Mouse (Mus musculus) embryonic facial prominence, embryonic 10.5 days (tissue): ENCODE results near the gene D430042O09Rik. TPM values are rescaled to one million over a fixed set of nuclear protein-coding genes. Genes with fewer than 3 reads are reported as not detected.

Experiments
- DNase-seq: peaks from one replicate; pipeline ENCODE4 v3.0.0-alpha.2; 2017; ENCODE audit warnings: low spot score
- H3K27ac ChIP-seq: fragments of 300-500 bp; sonication (generic); replicated peaks from 2 replicates; pipeline ENCODE4 v1.5.1; 2016; ENCODE audit warnings: mild to moderate bottlenecking
- H3K27me3 ChIP-seq: fragments of 300-500 bp; sonication (generic); replicated peaks from 2 replicates; pipeline ENCODE4 v1.6.1; 2016; ENCODE audit warnings: low read depth, mild to moderate bottlenecking; ENCODE audit not compliant: poor library complexity, severe bottlenecking
- H3K36me3 ChIP-seq: fragments of 300-500 bp; sonication (generic); replicated peaks from 2 replicates; pipeline ENCODE4 v1.6.1; 2016; ENCODE audit warnings: mild to moderate bottlenecking, moderate library complexity
- H3K4me1 ChIP-seq: fragments of 300-500 bp; sonication (generic); 2 replicates; pipeline ENCODE4 v1.6.1; 2016
- H3K4me3 ChIP-seq: fragments of 300-500 bp; sonication (generic); 2 replicates; pipeline ENCODE4 v1.5.1; 2016; ENCODE audit warnings: mild to moderate bottlenecking, moderate library complexity
- H3K9me3 ChIP-seq: fragments of 300-500 bp; sonication (generic); 2 replicates; pipeline ENCODE4 v1.6.1; 2016; ENCODE audit warnings: mild to moderate bottlenecking
- WGBS: fragments of 180-500 bp; shearing (Covaris S2); methylation state at CpG from one replicate; pipeline ENCODE4 v1.1.7; 2016; 5-methylcytosine and 5-hydroxymethylcytosine counted together
- polyA plus RNA-seq: library from polyadenylated mRNA; unstranded; fragments of >200 nt; fragmentation: Nextera tagmentation; extraction: Ambion mirVana; gene quantifications from 2 replicates; pipeline ENCODE4 v1.2.1, GENCODE M21; 2016

The D430042O09Rik gene
- polyA plus RNA-seq, 1 experiment from 2014 or later: 8.9 TPM

- DNase-seq: peak; percentile 64
- H3K9me3 ChIP-seq: no peaks in the 10 kb centered on the region
- no peak overlapping the region for H3K27ac ChIP-seq
- H3K27me3 ChIP-seq: peaks cover 10% of the 10 kb centered on the region; the same call in 1 of the 2 replicates
- WGBS: 73% methylated on average over 9 of the region's 9 CpGs
- H3K36me3 ChIP-seq: peaks cover 23% of the 10 kb centered on the region
- no peak overlapping the region for H3K4me3 ChIP-seq
- peaks cover 22% of the 10 kb centered on the region for H3K4me1 ChIP-seq
Measured at GRCm38 (mm10) chr7:125766976-125767831, 59.5 kb downstream of the D430042O09Rik start.

GRCm38 (mm10) chr7:125772961-125773571 is 65.4 kb downstream of the D430042O09Rik start:
- Histone ChIP-seq H3K4me1 (peaks cover 3% of the 10 kb centered on the region; the same call in 1 of the 2 replicates), H3K9me3 (no peaks in the 10 kb centered on the region), H3K27me3 (no peaks in the 10 kb centered on the region), H3K27ac (no peak overlapping the region; the same call in 1 of the 2 replicates), H3K4me3 (no peak overlapping the region), H3K36me3 (peaks cover 41% of the 10 kb centered on the region)
- 85% methylated on average over 13 of the region's 13 CpGs for WGBS
- DNase-seq: no peak

GRCm38 (mm10) chr7:125783206-125783605 is 75.5 kb downstream of the D430042O09Rik start:
- WGBS: 74% methylated on average over 1 of the region's 1 CpGs
- DNase-seq: no peak

GRCm38 (mm10) chr7:125786105-125786504 is 78.4 kb downstream of the D430042O09Rik start:
- no peak overlapping the region for H3K4me3 ChIP-seq
- no peaks in the 10 kb centered on the region for H3K9me3 ChIP-seq
- peaks cover 3% of the 10 kb centered on the region; the same call in 1 of the 2 replicates for H3K36me3 ChIP-seq
- WGBS: 82% methylated on average over 5 of the region's 5 CpGs
- no peak for DNase-seq
- H3K4me1 ChIP-seq: peaks cover 10% of the 10 kb centered on the region
- H3K27ac ChIP-seq: no peak overlapping the region
- no peaks in the 10 kb centered on the region for H3K27me3 ChIP-seq

More at GRCm38 (mm10) chr7:125783206-125783605, 75.5 kb downstream of the D430042O09Rik start:
- Histone ChIP-seq H3K4me3 (no peak overlapping the region), H3K36me3 (peaks cover 3% of the 10 kb centered on the region; the same call in 1 of the 2 replicates), H3K4me1 (peaks cover 6% of the 10 kb centered on the region; the same call in 1 of the 2 replicates), H3K9me3 (no peaks in the 10 kb centered on the region), H3K27me3 (no peaks in the 10 kb centered on the region), H3K27ac (no peak overlapping the region)

- peaks cover 10% of the 10 kb centered on the region for H3K4me1 ChIP-seq
- H3K27ac ChIP-seq: no peak overlapping the region
- H3K4me3 ChIP-seq: no peak overlapping the region
- H3K36me3 ChIP-seq: peaks cover 3% of the 10 kb centered on the region; the same call in 1 of the 2 replicates
- no peaks in the 10 kb centered on the region for H3K27me3 ChIP-seq
- 72% methylated on average over 7 of the region's 7 CpGs for WGBS
- DNase-seq: no peak
- H3K9me3 ChIP-seq: no peaks in the 10 kb centered on the region
Measured at GRCm38 (mm10) chr7:125787046-125787445, 79.4 kb downstream of the D430042O09Rik start.

GRCm38 (mm10) chr7:125790039-125790438 is 82.4 kb downstream of the D430042O09Rik start:
- H3K27ac ChIP-seq: no peak overlapping the region
- WGBS: 74% methylated on average over 8 of the region's 8 CpGs

GRCm38 (mm10) chr7:125806571-125806970 is 98.9 kb downstream of the D430042O09Rik start:
- DNase-seq: no peak
- Histone ChIP-seq H3K27ac (no peak overlapping the region), H3K4me3 (no peak overlapping the region), H3K9me3 (no peaks in the 10 kb centered on the region), H3K27me3 (no peaks in the 10 kb centered on the region), H3K36me3 (no peaks in the 10 kb centered on the region), H3K4me1 (no peaks in the 10 kb centered on the region)
- WGBS: 81% methylated on average over 1 of the region's 1 CpGs

More at GRCm38 (mm10) chr7:125790039-125790438, 82.4 kb downstream of the D430042O09Rik start:
- no peaks in the 10 kb centered on the region for H3K27me3 ChIP-seq
- DNase-seq: no peak
- no peaks in the 10 kb centered on the region for H3K36me3 ChIP-seq
- peaks cover 10% of the 10 kb centered on the region for H3K4me1 ChIP-seq
- no peaks in the 10 kb centered on the region for H3K9me3 ChIP-seq
- no peak overlapping the region for H3K4me3 ChIP-seq

- Histone ChIP-seq H3K4me1 (no peaks in the 10 kb centered on the region), H3K27me3 (no peaks in the 10 kb centered on the region), H3K27ac (no peak overlapping the region), H3K36me3 (peaks cover 6% of the 10 kb centered on the region; the same call in 1 of the 2 replicates), H3K9me3 (no peaks in the 10 kb centered on the region), H3K4me3 (no peak overlapping the region)
- DNase-seq: no peak
- WGBS: 93% methylated on average over 3 of the region's 3 CpGs
Measured at GRCm38 (mm10) chr7:125808210-125808609, 100.5 kb downstream of the D430042O09Rik start.

- peaks cover 5% of the 10 kb centered on the region for H3K4me1 ChIP-seq
- H3K27me3 ChIP-seq: peaks cover 4% of the 10 kb centered on the region; the same call in 1 of the 2 replicates
- H3K4me3 ChIP-seq: no peak overlapping the region
- no peaks in the 10 kb centered on the region for H3K9me3 ChIP-seq
- H3K27ac ChIP-seq: no peak overlapping the region
- 96% methylated on average over 8 of the region's 8 CpGs for WGBS
- peaks cover 30% of the 10 kb centered on the region; the same call in 1 of the 2 replicates for H3K36me3 ChIP-seq
- no peak for DNase-seq
Measured at GRCm38 (mm10) chr7:125812721-125813120, 105.0 kb downstream of the D430042O09Rik start.

- Histone ChIP-seq H3K4me1 (peaks cover 14% of the 10 kb centered on the region), H3K27me3 (peaks cover 4% of the 10 kb centered on the region; the same call in 1 of the 2 replicates), H3K27ac (no peak overlapping the region), H3K4me3 (no peak overlapping the region), H3K36me3 (peaks cover 30% of the 10 kb centered on the region; the same call in 1 of the 2 replicates), H3K9me3 (no peaks in the 10 kb centered on the region)
- DNase-seq: no peak
- 84% methylated on average over 3 of the region's 3 CpGs for WGBS
Measured at GRCm38 (mm10) chr7:125815733-125816132, 108.0 kb downstream of the D430042O09Rik start.

- H3K27me3 ChIP-seq: peaks cover 4% of the 10 kb centered on the region; the same call in 1 of the 2 replicates
- no peaks in the 10 kb centered on the region for H3K9me3 ChIP-seq
- no peak for DNase-seq
- H3K27ac ChIP-seq: no peak overlapping the region
- peaks cover 23% of the 10 kb centered on the region; the same call in 1 of the 2 replicates for H3K36me3 ChIP-seq
- WGBS: 57% methylated on average over 9 of the region's 9 CpGs
- no peak overlapping the region for H3K4me3 ChIP-seq
- H3K4me1 ChIP-seq: peaks cover 14% of the 10 kb centered on the region
Measured at GRCm38 (mm10) chr7:125818301-125818712, 110.6 kb downstream of the D430042O09Rik start.

GRCm38 (mm10) chr7:125820233-125820632 is 112.5 kb downstream of the D430042O09Rik start:
- H3K36me3 ChIP-seq: peaks cover 8% of the 10 kb centered on the region; the same call in 1 of the 2 replicates
- peaks cover 9% of the 10 kb centered on the region; the same call in 1 of the 2 replicates for H3K4me1 ChIP-seq
- H3K4me3 ChIP-seq: no peak overlapping the region
- no peak for DNase-seq
- H3K27ac ChIP-seq: no peak overlapping the region
- 68% methylated on average over 2 of the region's 2 CpGs for WGBS
- H3K27me3 ChIP-seq: no peaks in the 10 kb centered on the region
- H3K9me3 ChIP-seq: no peaks in the 10 kb centered on the region
